Mouse (Mus musculus) brain, embryonic 14.5 days (tissue): ENCODE data around the gene Entpd8. TPM values are rescaled to one million over a fixed set of nuclear protein-coding genes. Genes with fewer than 3 reads are reported as not detected.

Source experiments
- DNase-seq: peaks from one replicate; pipeline ENCODE4 v3.0.0-alpha.2; 2011; ENCODE audit warnings: low read depth
- CTCF ChIP-seq: fragments of 200-500 bp; IDR thresholded peaks from 2 replicates; pipeline ENCODE4 v1.5.1; 2012; ENCODE audit warnings: inconsistent platforms, mild to moderate bottlenecking, moderate library complexity, borderline replicate concordance; ENCODE audit not compliant: insufficient read depth, insufficient read length; ENCODE audit errors: extremely low read depth
- POLR2A ChIP-seq: fragments of 200-500 bp; IDR thresholded peaks from 2 replicates; pipeline ENCODE4 v1.6.1; 2012; ENCODE audit warnings: mild to moderate bottlenecking, inconsistent platforms, borderline replicate concordance; ENCODE audit not compliant: poor library complexity, insufficient read depth, insufficient read length, severe bottlenecking; ENCODE audit errors: extremely low read depth
- polyA plus RNA-seq: library from polyadenylated mRNA; depleted of rRNA; stranded (reverse); fragments of >200 nt; gene quantifications from 2 replicates; pipeline ENCODE4 v1.2.3, GENCODE M21; 2012

Entpd8 gene
- polyA plus RNA-seq, 1 experiment, result 0.11 TPM

GRCm38 (mm10) chr2:25098956-25099355 lies 18.9 kb downstream of the Entpd8 start:
- TF ChIP-seq CTCF (peak; percentile 63; the same call in 1 of the 2 replicates), POLR2A (no peak)
- DNase-seq, result peak; percentile 76

- TF ChIP-seq CTCF (no peak), POLR2A (no peak)
- peak; percentile 75 for DNase-seq
These were observed 19.6 kb downstream of the Entpd8 start for GRCm38 (mm10) chr2:25099703-25100102.

GRCm38 (mm10) chr2:25104122-25104521 lies 24.0 kb downstream of the Entpd8 start:
- TF ChIP-seq POLR2A, result no peak
- no peak for TF ChIP-seq CTCF

GRCm38 (mm10) chr2:25106045-25106444 lies 25.9 kb downstream of the Entpd8 start:
- TF ChIP-seq POLR2A (no peak), CTCF (no peak)
- DNase-seq, result no peak

More at GRCm38 (mm10) chr2:25104122-25104521, 24.0 kb downstream of the Entpd8 start:
- no peak for DNase-seq

GRCm38 (mm10) chr2:25109487-25109886 lies 29.4 kb downstream of the Entpd8 start:
- no peak for DNase-seq
- no peak for TF ChIP-seq POLR2A
- no peak for TF ChIP-seq CTCF

GRCm38 (mm10) chr2:25110505-25111183 lies 30.5 kb downstream of the Entpd8 start:
- TF ChIP-seq CTCF (no peak), POLR2A (no peak)
- no peak for DNase-seq

GRCm38 (mm10) chr2:25111184-25111791 lies 31.2 kb downstream of the Entpd8 start:
- DNase-seq, result no peak
- TF ChIP-seq CTCF (no peak), POLR2A (no peak)

- no peak for DNase-seq
- TF ChIP-seq POLR2A, result no peak
- no peak for TF ChIP-seq CTCF
These were observed 34.2 kb downstream of the Entpd8 start for GRCm38 (mm10) chr2:25114308-25114707.

GRCm38 (mm10) chr2:25115442-25115841 lies 35.3 kb downstream of the Entpd8 start:
- no peak for DNase-seq
- no peak for TF ChIP-seq CTCF
- no peak for TF ChIP-seq POLR2A

- TF ChIP-seq CTCF, result no peak
- no peak for TF ChIP-seq POLR2A
These were observed 40.9 kb downstream of the Entpd8 start for GRCm38 (mm10) chr2:25120963-25121362.

GRCm38 (mm10) chr2:25122666-25123065 lies 42.6 kb downstream of the Entpd8 start:
- TF ChIP-seq POLR2A (no peak), CTCF (no peak)
- DNase-seq, result no peak

More at GRCm38 (mm10) chr2:25120963-25121362, 40.9 kb downstream of the Entpd8 start:
- no peak for DNase-seq

- TF ChIP-seq CTCF (no peak), POLR2A (no peak)
- no peak for DNase-seq
These were observed 43.4 kb downstream of the Entpd8 start for GRCm38 (mm10) chr2:25123527-25123926.
